Mouse (Mus musculus): ENCODE data around the gene Pet117. TPM values are rescaled to one million over a fixed set of nuclear protein-coding genes. Genes with fewer than 3 reads are reported as not detected.

Pet117 gene
- polyA plus RNA-seq, 1 experiment from 2014 or later, result 0.80 TPM

DNA sequence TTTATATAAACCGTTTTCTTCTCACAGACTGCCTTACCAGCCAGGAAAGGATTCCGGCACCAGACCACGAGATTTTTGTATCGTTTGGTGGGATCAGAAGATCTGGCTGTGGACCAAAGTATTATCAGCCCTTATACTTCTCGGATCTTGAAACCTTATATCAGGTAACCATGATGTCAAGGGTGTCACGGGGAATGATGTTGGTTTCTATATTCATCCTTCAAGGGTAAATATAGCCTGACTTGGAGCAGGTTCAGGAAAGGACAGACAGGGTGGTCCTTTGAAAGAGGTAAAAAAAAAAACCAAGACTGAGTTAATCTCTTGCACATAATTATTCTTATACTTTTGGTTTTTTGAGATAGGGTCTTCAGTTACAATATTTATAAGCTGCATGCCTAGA, 31.9 kb downstream of the Pet117 start:
- Histone ChIP-seq H3K9ac (ENCODE audit: low read depth, low read length) (no peak overlapping the region), H3K4me2 (no peak overlapping the region), H3K27ac (ENCODE audit: low read depth, low read length) (no peak overlapping the region), H3K36me3 (ENCODE audit: control insufficient read depth, insufficient read depth, low read length) (peaks cover 28% of the 10 kb centered on the region; the same call in 1 of the 2 replicates), H3K4me1 (replicated peaks; ENCODE audit: control insufficient read depth, insufficient read depth, low read length) (no peaks in the 10 kb centered on the region), H3K9me3 (ENCODE audit: control insufficient read depth, low read length) (no peaks in the 10 kb centered on the region), H3K4me3 (ENCODE audit: low read depth, low read length) (no peak overlapping the region), H3K27me3 (replicated peaks; ENCODE audit: control insufficient read depth, insufficient read depth, low read length) (no peaks in the 10 kb centered on the region)
- ATAC-seq (replicated peaks; ENCODE audit: low FRiP score) (no peak), DNase-seq (ENCODE audit: low spot score) (no peak)
- 91% methylated on average over 6 of the region's 6 CpGs for WGBS

- 88% methylated on average over 4 of the region's 4 CpGs for WGBS
- H3K9ac ChIP-seq (ENCODE audit: low read depth, low read length), result no peak overlapping the region
- no peak overlapping the region for H3K27ac ChIP-seq (ENCODE audit: low read depth, low read length)
- H3K9me3 ChIP-seq (ENCODE audit: control insufficient read depth, low read length), result no peaks in the 10 kb centered on the region
- H3K4me2 ChIP-seq, result no peak overlapping the region
- DNase-seq (ENCODE audit: low spot score) (no peak), ATAC-seq (replicated peaks; ENCODE audit: low FRiP score) (no peak)
- H3K36me3 ChIP-seq (ENCODE audit: control insufficient read depth, insufficient read depth, low read length), result peaks cover 29% of the 10 kb centered on the region
- no peak overlapping the region for H3K4me3 ChIP-seq (ENCODE audit: low read depth, low read length)
- no peaks in the 10 kb centered on the region for H3K27me3 ChIP-seq (replicated peaks; ENCODE audit: control insufficient read depth, insufficient read depth, low read length)
- no peaks in the 10 kb centered on the region for H3K4me1 ChIP-seq (replicated peaks; ENCODE audit: control insufficient read depth, insufficient read depth, low read length)
These were observed 40.2 kb downstream of the Pet117 start for GRCm38 (mm10) chr2:144409037-144409436.

- no peak for DNase-seq (ENCODE audit: low spot score)
- H3K4me2 ChIP-seq, result no peak overlapping the region
- H3K9me3 ChIP-seq (ENCODE audit: control insufficient read depth, low read length), result no peaks in the 10 kb centered on the region
- ATAC-seq (replicated peaks; ENCODE audit: low FRiP score), result no peak
- no peak overlapping the region for H3K9ac ChIP-seq (ENCODE audit: low read depth, low read length)
- H3K27me3 ChIP-seq (replicated peaks; ENCODE audit: control insufficient read depth, insufficient read depth, low read length), result no peaks in the 10 kb centered on the region
- H3K4me3 ChIP-seq (ENCODE audit: low read depth, low read length), result no peak overlapping the region
- no peaks in the 10 kb centered on the region for H3K4me1 ChIP-seq (replicated peaks; ENCODE audit: control insufficient read depth, insufficient read depth, low read length)
- no peak overlapping the region for H3K27ac ChIP-seq (ENCODE audit: low read depth, low read length)
- WGBS, result 89% methylated on average over 3 of the region's 3 CpGs
- H3K36me3 ChIP-seq (ENCODE audit: control insufficient read depth, insufficient read depth, low read length), result peaks cover 25% of the 10 kb centered on the region
These were observed 41.8 kb downstream of the Pet117 start for GRCm38 (mm10) chr2:144410603-144411002.

DNA sequence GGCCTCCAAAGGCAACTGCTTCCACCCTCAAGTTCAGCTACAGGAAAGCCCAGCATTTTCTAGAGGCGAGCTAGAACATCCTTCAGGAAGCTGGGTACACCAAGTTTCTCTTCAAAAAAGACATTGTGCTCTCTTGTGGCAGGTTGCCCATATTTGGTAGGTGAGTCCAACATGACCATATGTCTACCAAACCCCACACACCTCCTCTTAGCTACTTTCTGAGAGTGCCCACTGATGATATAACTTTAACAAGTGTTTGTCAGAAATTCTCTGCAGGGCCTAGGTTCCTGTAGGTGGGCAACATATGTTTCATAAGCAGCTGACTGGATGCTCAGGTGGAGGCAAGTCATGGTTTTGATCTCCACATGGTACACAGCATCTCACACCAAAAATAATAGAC, 45.9 kb downstream of the Pet117 start:
- H3K36me3 ChIP-seq (ENCODE audit: control insufficient read depth, insufficient read depth, low read length), result no peaks in the 10 kb centered on the region
- DNase-seq (ENCODE audit: low spot score) (no peak), ATAC-seq (replicated peaks; ENCODE audit: low FRiP score) (no peak)
- H3K9ac ChIP-seq (ENCODE audit: low read depth, low read length), result no peak overlapping the region
- H3K4me1 ChIP-seq (replicated peaks; ENCODE audit: control insufficient read depth, insufficient read depth, low read length), result no peaks in the 10 kb centered on the region
- no peaks in the 10 kb centered on the region for H3K9me3 ChIP-seq (ENCODE audit: control insufficient read depth, low read length)
- H3K4me2 ChIP-seq, result no peak overlapping the region
- no peak overlapping the region for H3K27ac ChIP-seq (ENCODE audit: low read depth, low read length)
- 66% methylated on average over 1 of the region's 1 CpGs for WGBS
- no peak overlapping the region for H3K4me3 ChIP-seq (ENCODE audit: low read depth, low read length)
- no peaks in the 10 kb centered on the region for H3K27me3 ChIP-seq (replicated peaks; ENCODE audit: control insufficient read depth, insufficient read depth, low read length)

DNA sequence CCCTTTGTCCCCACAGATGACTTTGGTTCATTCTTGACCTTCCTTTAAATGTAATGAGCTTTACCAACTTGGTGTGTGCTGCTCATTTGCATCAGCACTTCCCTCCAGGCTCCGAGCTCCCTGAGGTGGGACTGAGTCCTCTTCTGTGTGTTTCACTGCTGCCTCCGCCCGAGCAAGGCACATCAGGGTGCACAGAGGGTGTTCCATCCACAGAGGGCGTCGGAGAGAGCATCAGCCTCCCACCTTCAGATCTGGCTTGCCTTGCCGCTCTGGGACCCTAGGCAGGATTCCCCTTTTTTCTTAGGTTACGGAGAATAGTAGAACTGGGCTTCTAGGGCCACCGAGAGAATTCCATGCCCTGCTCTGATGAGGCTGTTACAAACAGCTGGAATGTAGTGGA, 48.1 kb downstream of the Pet117 start:
- H3K4me2 ChIP-seq, result no peak overlapping the region
- no peaks in the 10 kb centered on the region for H3K36me3 ChIP-seq (ENCODE audit: control insufficient read depth, insufficient read depth, low read length)
- H3K27ac ChIP-seq (ENCODE audit: low read depth, low read length), result no peak overlapping the region
- H3K9me3 ChIP-seq (ENCODE audit: control insufficient read depth, low read length), result no peaks in the 10 kb centered on the region
- ATAC-seq (replicated peaks; ENCODE audit: low FRiP score) (no peak), DNase-seq (ENCODE audit: low spot score) (no peak)
- no peaks in the 10 kb centered on the region for H3K27me3 ChIP-seq (replicated peaks; ENCODE audit: control insufficient read depth, insufficient read depth, low read length)
- H3K9ac ChIP-seq (ENCODE audit: low read depth, low read length), result no peak overlapping the region
- no peaks in the 10 kb centered on the region for H3K4me1 ChIP-seq (replicated peaks; ENCODE audit: control insufficient read depth, insufficient read depth, low read length)
- H3K4me3 ChIP-seq (ENCODE audit: low read depth, low read length), result no peak overlapping the region
- 53% methylated on average over 8 of the region's 8 CpGs for WGBS

DNA sequence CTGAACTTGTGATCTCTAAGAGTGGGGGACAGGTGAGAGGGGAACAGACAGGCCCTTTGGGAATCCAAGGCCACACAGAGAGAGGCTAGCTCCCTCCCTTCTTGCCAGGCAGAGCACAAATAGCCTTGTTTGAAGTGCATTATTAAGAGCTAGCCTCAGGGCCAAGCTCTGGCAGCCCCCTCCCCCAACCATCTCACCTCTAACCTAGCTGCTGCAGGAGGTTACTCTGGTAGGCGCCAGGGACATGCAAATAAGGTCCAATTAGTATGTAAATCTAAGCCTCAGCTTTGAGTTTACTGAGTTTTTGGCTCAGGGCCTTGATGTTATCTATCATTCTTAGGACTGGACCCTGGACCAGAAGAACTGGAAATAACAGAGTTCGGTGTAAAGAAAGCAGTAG, 49.3 kb downstream of the Pet117 start:
- no peak overlapping the region for H3K27ac ChIP-seq (ENCODE audit: low read depth, low read length)
- H3K4me3 ChIP-seq (ENCODE audit: low read depth, low read length), result no peak overlapping the region
- WGBS, result 43% methylated on average over 2 of the region's 2 CpGs
- H3K27me3 ChIP-seq (replicated peaks; ENCODE audit: control insufficient read depth, insufficient read depth, low read length), result no peaks in the 10 kb centered on the region
- H3K4me2 ChIP-seq, result no peak overlapping the region
- no peak overlapping the region for H3K9ac ChIP-seq (ENCODE audit: low read depth, low read length)
- DNase-seq (ENCODE audit: low spot score) (no peak), ATAC-seq (replicated peaks; ENCODE audit: low FRiP score) (no peak)
- no peaks in the 10 kb centered on the region for H3K4me1 ChIP-seq (replicated peaks; ENCODE audit: control insufficient read depth, insufficient read depth, low read length)
- H3K36me3 ChIP-seq (ENCODE audit: control insufficient read depth, insufficient read depth, low read length), result no peaks in the 10 kb centered on the region
- H3K9me3 ChIP-seq (ENCODE audit: control insufficient read depth, low read length), result no peaks in the 10 kb centered on the region

DNA sequence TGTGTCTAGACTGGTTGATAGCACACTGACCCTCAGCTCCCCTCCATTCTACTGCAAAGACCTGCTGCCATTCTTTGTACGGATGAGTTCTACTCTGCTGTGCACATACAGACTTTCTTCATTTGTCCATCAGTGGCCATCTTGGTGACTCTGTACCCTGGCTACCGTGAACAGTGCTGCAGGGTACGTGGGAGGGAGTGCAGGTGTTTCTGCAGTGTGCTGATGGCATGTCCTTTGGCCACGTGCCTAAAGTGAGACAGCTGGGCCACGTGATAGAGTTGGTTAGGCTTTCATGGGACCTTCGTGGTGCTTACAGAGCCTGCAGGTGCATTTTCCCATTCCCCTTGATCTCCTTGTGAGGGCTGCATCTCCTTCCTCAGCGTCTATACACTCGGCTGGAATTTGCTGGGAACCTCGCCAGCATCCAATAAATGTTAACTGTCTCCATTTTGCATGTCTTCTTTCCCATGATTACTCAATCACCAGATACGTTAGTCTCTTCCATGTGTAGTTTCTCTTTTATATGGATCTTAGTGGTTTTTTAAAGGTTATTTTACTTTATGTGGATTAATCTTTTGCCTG, 53.4 kb downstream of the Pet117 start:
- Histone ChIP-seq H3K27ac (ENCODE audit: low read depth, low read length) (no peak overlapping the region), H3K9me3 (ENCODE audit: control insufficient read depth, low read length) (no peaks in the 10 kb centered on the region), H3K4me2 (no peak overlapping the region), H3K27me3 (replicated peaks; ENCODE audit: control insufficient read depth, insufficient read depth, low read length) (no peaks in the 10 kb centered on the region), H3K9ac (ENCODE audit: low read depth, low read length) (no peak overlapping the region), H3K36me3 (ENCODE audit: control insufficient read depth, insufficient read depth, low read length) (no peaks in the 10 kb centered on the region), H3K4me1 (replicated peaks; ENCODE audit: control insufficient read depth, insufficient read depth, low read length) (no peaks in the 10 kb centered on the region), H3K4me3 (ENCODE audit: low read depth, low read length) (no peak overlapping the region)
- DNase-seq (ENCODE audit: low spot score) (no peak), ATAC-seq (replicated peaks; ENCODE audit: low FRiP score) (no peak)
- WGBS, result 84% methylated on average over 10 of the region's 10 CpGs

Other genes with a start within 250 kb of the Pet117 start
- 26.0 and 26.6 TPM in 2 replicates for gene Mgme1, start 98.3 kb upstream of the Pet117 start, polyA plus RNA-seq (2014; fragmentation: Nextera tagmentation; extraction: Ambion mirVana)
- 168 and 171 TPM in 2 replicates for gene Snx5, start 98.1 kb upstream of the Pet117 start, polyA plus RNA-seq (2014; fragmentation: Nextera tagmentation; extraction: Ambion mirVana)
- gene Ovol2, start 36.9 kb upstream of the Pet117 start, polyA plus RNA-seq (2014; fragmentation: Nextera tagmentation; extraction: Ambion mirVana), result 0.14 TPM in 1 of 2 replicates, not detected in the other
- gene Kat14, start within 50 bp of the Pet117 start, polyA plus RNA-seq (2014; fragmentation: Nextera tagmentation; extraction: Ambion mirVana), result 33.5 and 34.8 TPM in 2 replicates
- gene Dzank1, start 158.4 kb downstream of the Pet117 start, polyA plus RNA-seq (2014; fragmentation: Nextera tagmentation; extraction: Ambion mirVana), result 0.05 and 0.63 TPM in 2 replicates
- 21.9 and 24.2 TPM in 2 replicates for gene Polr3f, start 158.7 kb downstream of the Pet117 start, polyA plus RNA-seq (2014; fragmentation: Nextera tagmentation; extraction: Ambion mirVana)
- 33.4 and 33.8 TPM in 2 replicates for gene Rbbp9, start 181.9 kb downstream of the Pet117 start, polyA plus RNA-seq (2014; fragmentation: Nextera tagmentation; extraction: Ambion mirVana)
- gene Sec23b, start 187.2 kb downstream of the Pet117 start, polyA plus RNA-seq (2014; fragmentation: Nextera tagmentation; extraction: Ambion mirVana), result 95.7 and 99.3 TPM in 2 replicates
- 43.6 and 47.2 TPM in 2 replicates for gene Smim26, start 225.1 kb downstream of the Pet117 start, polyA plus RNA-seq (2014; fragmentation: Nextera tagmentation; extraction: Ambion mirVana)
- 65.2 and 65.9 TPM in 2 replicates for gene Dtd1, start 230.9 kb downstream of the Pet117 start, polyA plus RNA-seq (2014; fragmentation: Nextera tagmentation; extraction: Ambion mirVana)

Measured in liver, embryonic 11.5 days (tissue).